Comparison of ENCODE assay signal across 23 mouse cellular contexts in genomic region chr1:137133734-137134133, GRCm38 (mm10).
A peak's percentile ranks its signal among the peaks of the same experiment; 100 is the strongest.
DNase-seq lines count a peak whose midpoint lies in the region; ATAC-seq lines count a peak whose summit lies in the region.
"Had no signal": no experiment of that assay in that cellular context is flagged by ENCODE, and none has a peak within 500 bp of the region (broad histone marks: within the 10 kb centered on the region; RNA-seq: fewer than 3 reads in every experiment).

No protein-coding gene starts in this region.

- peak; percentile 22 for DNase-seq in embryo, embryonic 11 days
- DNase-seq in embryo, embryonic 9.5 days (ENCODE audit: extremely low spot score), result no peak
- peak; percentile 9 for DNase-seq in midbrain, embryonic 14.5 days
- DNase-seq in c-Kit-positive CD71-positive TER-119-positive erythroid progenitor cells, embryonic 14.5 days (ENCODE audit: low spot score), result no peak
- no peak for DNase-seq in adrenal gland, postnatal 4 days (ENCODE audit: low spot score in 2 of 2)
- DNase-seq: adrenal gland, postnatal 10 days; B cell, adult 2 months; cerebellum, adult 2 months; cerebellum, postnatal 10 days; gastrocnemius, postnatal 14 days; heart, adult 2 months; heart, postnatal 14 days had no signal

- H3K27ac ChIP-seq in midbrain, embryonic 14.5 days (replicated peaks; ENCODE audit: low read depth, low read length), result no peak overlapping the region
- H3K27ac ChIP-seq in midbrain, embryonic 15.5 days, result no peak overlapping the region
- no peak overlapping the region for H3K27ac ChIP-seq in neural tube, embryonic 14.5 days (ENCODE audit: low read depth, low read length)
- H3K27ac ChIP-seq: embryonic facial prominence, embryonic 13.5 days; forebrain, embryonic 12.5 days; heart, adult 2 months; heart, embryonic 15.5 days; hindbrain, embryonic 10.5 days; hindbrain, embryonic 14.5 days had no signal

- H3K4me3 ChIP-seq in midbrain, embryonic 14.5 days (replicated peaks; ENCODE audit: low read depth, low read length), result no peak overlapping the region
- H3K4me3 ChIP-seq in midbrain, embryonic 15.5 days, result no peak overlapping the region
- H3K4me3 ChIP-seq in neural tube, embryonic 14.5 days (ENCODE audit: low read depth, low read length), result no peak overlapping the region
- H3K4me3 ChIP-seq: embryonic facial prominence, embryonic 13.5 days; forebrain, embryonic 12.5 days; heart, adult 2 months; heart, embryonic 15.5 days; hindbrain, embryonic 10.5 days had no signal

- WGBS in midbrain, embryonic 14.5 days, result 53% methylated on average over 7 of the region's 7 CpGs
- WGBS in midbrain, embryonic 15.5 days, result 56% methylated on average over 7 of the region's 7 CpGs
- 28% methylated on average over 7 of the region's 7 CpGs for WGBS in neural tube, embryonic 14.5 days

- H3K36me3 ChIP-seq in midbrain, embryonic 14.5 days (ENCODE audit: control insufficient read depth, insufficient read depth, low read length), result no peaks in the 10 kb centered on the region
- H3K36me3 ChIP-seq in midbrain, embryonic 15.5 days (replicated peaks), result no peaks in the 10 kb centered on the region
- H3K36me3 ChIP-seq in neural tube, embryonic 14.5 days (ENCODE audit: control insufficient read depth, insufficient read depth, low read length), result no peaks in the 10 kb centered on the region
- H3K36me3 ChIP-seq: embryonic facial prominence, embryonic 13.5 days; forebrain, embryonic 12.5 days; G1E; heart, embryonic 15.5 days; hindbrain, embryonic 10.5 days had no signal

- no peak overlapping the region for H3K4me2 ChIP-seq in midbrain, embryonic 14.5 days (ENCODE audit: low read length)
- no peak overlapping the region for H3K4me2 ChIP-seq in midbrain, embryonic 15.5 days
- H3K4me2 ChIP-seq in neural tube, embryonic 14.5 days (ENCODE audit: low read depth, low read length), result no peak overlapping the region
- H3K4me2 ChIP-seq: embryonic facial prominence, embryonic 13.5 days; forebrain, embryonic 12.5 days; heart, embryonic 11.5 days; heart, embryonic 15.5 days; hindbrain, embryonic 14.5 days had no signal

- no peak for ATAC-seq in midbrain, embryonic 14.5 days (ENCODE audit: low FRiP score, low TSS enrichment)
- no peak for ATAC-seq in midbrain, embryonic 15.5 days (replicated peaks)
- peak; percentile 57 for ATAC-seq in neural tube, embryonic 14.5 days (ENCODE audit: low read depth)
- ATAC-seq: CD4-positive, CD25-positive, alpha-beta regulatory T cell, adult 4 months; intestine, embryonic 16.5 days had no signal

- no peaks in the 10 kb centered on the region for H3K9me3 ChIP-seq in midbrain, embryonic 14.5 days (ENCODE audit: control insufficient read depth, low read length)
- H3K9me3 ChIP-seq in midbrain, embryonic 15.5 days, result no peaks in the 10 kb centered on the region
- H3K9me3 ChIP-seq in neural tube, embryonic 14.5 days (ENCODE audit: control insufficient read depth, low read length), result no peaks in the 10 kb centered on the region
- H3K9me3 ChIP-seq: embryonic facial prominence, embryonic 13.5 days; forebrain, embryonic 12.5 days; heart, embryonic 15.5 days; hindbrain, embryonic 10.5 days had no signal

- no peak overlapping the region for H3K9ac ChIP-seq in midbrain, embryonic 14.5 days (replicated peaks; ENCODE audit: low read length)
- H3K9ac ChIP-seq in midbrain, embryonic 15.5 days, result no peak overlapping the region
- no peak overlapping the region for H3K9ac ChIP-seq in neural tube, embryonic 14.5 days (replicated peaks; ENCODE audit: low read depth, low read length)
- H3K9ac ChIP-seq: embryonic facial prominence, embryonic 13.5 days; forebrain, embryonic 12.5 days; heart, embryonic 15.5 days; hindbrain, embryonic 14.5 days had no signal

- H3K27me3 ChIP-seq in midbrain, embryonic 14.5 days (ENCODE audit: control insufficient read depth, insufficient read depth, low read length), result no peaks in the 10 kb centered on the region
- no peaks in the 10 kb centered on the region for H3K27me3 ChIP-seq in midbrain, embryonic 15.5 days (replicated peaks)
- no peaks in the 10 kb centered on the region for H3K27me3 ChIP-seq in neural tube, embryonic 14.5 days (ENCODE audit: control insufficient read depth, insufficient read depth, low read length)
- H3K27me3 ChIP-seq: embryonic facial prominence, embryonic 13.5 days; forebrain, embryonic 12.5 days; heart, embryonic 15.5 days had no signal

- H3K4me1 ChIP-seq in midbrain, embryonic 14.5 days (ENCODE audit: control insufficient read depth, insufficient read depth, low read length), result no peaks in the 10 kb centered on the region
- H3K4me1 ChIP-seq in midbrain, embryonic 15.5 days, result no peaks in the 10 kb centered on the region
- no peaks in the 10 kb centered on the region for H3K4me1 ChIP-seq in neural tube, embryonic 14.5 days (ENCODE audit: control insufficient read depth, insufficient read depth, low read length)
- H3K4me1 ChIP-seq: embryonic facial prominence, embryonic 13.5 days; forebrain, embryonic 12.5 days; heart, embryonic 15.5 days had no signal

Comparison
In these comparisons a context has a peak if more than half of its experiments do, and no peak if none do; other contexts are left out.
1. DNase-seq: peak in embryo, embryonic 11 days (single experiment) and midbrain, embryonic 14.5 days (single experiment); none in embryo, embryonic 9.5 days (single experiment), c-Kit-positive CD71-positive TER-119-positive erythroid progenitor cells, embryonic 14.5 days (single experiment) and adrenal gland, postnatal 4 days (0 of 2).